Comparison of ENCODE assay signal across 9 mouse cellular contexts in genomic region chr1:44101448-44102225, GRCm38 (mm10). TPM values are rescaled to one million over a fixed set of nuclear protein-coding genes. Genes with fewer than 3 reads are reported as not detected.
DNase-seq lines count a peak whose midpoint lies in the region; ATAC-seq lines count a peak whose summit lies in the region.
"Had no signal": no experiment of that assay in that cellular context is flagged by ENCODE, and none has a peak within 500 bp of the region (broad histone marks: within the 10 kb centered on the region; RNA-seq: fewer than 3 reads in every experiment).

No protein-coding gene starts in this region.

- peak; percentile 67 for ATAC-seq in activated CD4-positive, CD25-positive, alpha-beta regulatory T cell, adult 4 months
- peak; percentile 77 for ATAC-seq in heart, embryonic 14.5 days (ENCODE audit: insufficient number of reproducible peaks, insufficient read depth, low FRiP score, low read depth)

- peak overlapping the region; percentile 76 for H3K9ac ChIP-seq in heart, embryonic 14.5 days (ENCODE audit: low read length)

- H3K36me3 ChIP-seq in heart, embryonic 14.5 days (ENCODE audit: control insufficient read depth, insufficient read depth, low read length): peaks cover 40% of the 10 kb centered on the region

- peak overlapping the region; percentile 69 for H3K4me2 ChIP-seq in heart, embryonic 14.5 days (ENCODE audit: low read length)

- no peaks in the 10 kb centered on the region for H3K27me3 ChIP-seq in heart, embryonic 14.5 days (ENCODE audit: control insufficient read depth, insufficient read depth, low read length)

- peak overlapping the region; percentile 89 to 92 for H3K27ac ChIP-seq in heart, embryonic 14.5 days (replicated peaks in 1 of 2; ENCODE audit: control insufficient read depth in 1 of 2, insufficient read depth in 1 of 2, low read depth in 2 of 2, low read length in 2 of 2)

- WGBS in heart, embryonic 14.5 days: under 1% methylated on average over 55 of the region's 55 CpGs

- H3K4me1 ChIP-seq in heart, embryonic 14.5 days (ENCODE audit: control insufficient read depth in 2 of 2, insufficient read depth in 2 of 2, low read length in 2 of 2): peaks cover 0 to 10% of the 10 kb centered on the region in 2 experiments; a peak in 3 of 4 replicates

- peak; percentile 43 to 59 for DNase-seq in CD8-positive naive resting alpha-beta T cell, adult 2 months (ENCODE audit: low read depth in 2 of 2, low spot score in 2 of 2)
- DNase-seq in embryo, embryonic 11 days: peak; percentile 78
- DNase-seq in kidney, postnatal 25 days: peak; percentile 11 to 39
- peak; percentile 38 for DNase-seq in lung, postnatal 10 days
- peak; percentile 14 for DNase-seq in ovary, postnatal 36 days (ENCODE audit: low spot score)
- DNase-seq in gastrocnemius, postnatal 10 days: no peak

- no peaks in the 10 kb centered on the region for H3K9me3 ChIP-seq in heart, embryonic 14.5 days (ENCODE audit: control insufficient read depth, low read length)

- peak overlapping the region; percentile 71 to 92 for H3K4me3 ChIP-seq in heart, embryonic 14.5 days (ENCODE audit: control insufficient read depth in 1 of 2, insufficient read depth in 1 of 2, low read depth in 1 of 2, low read length in 2 of 2)

RNA-seq across cellular contexts. Expression of gene Tex30, which starts 0.6 kb away (rescaled TPM):
- 10 to 100 TPM; 44.7 to 47.2 TPM for polyA plus RNA-seq in activated CD4-positive, CD25-positive, alpha-beta regulatory T cell, adult 4 months (2017; shearing (Covaris generic))
- 66.1 and 69.7 TPM in 2 replicates for polyA plus RNA-seq in heart, embryonic 14.5 days (2014; fragmentation: Nextera tagmentation; extraction: Ambion mirVana)
- total RNA-seq in gastrocnemius, postnatal 10 days (2021): 1 to 10 TPM; 5.5 to 6.8 TPM

RNA-seq across cellular contexts. Expression of gene Kdelc1, which starts 17.0 kb away (rescaled TPM):
- polyA plus RNA-seq in activated CD4-positive, CD25-positive, alpha-beta regulatory T cell, adult 4 months (2017; shearing (Covaris generic)): 10 to 100 TPM; 13.6 to 13.9 TPM
- 44.6 and 48.8 TPM in 2 replicates for polyA plus RNA-seq in heart, embryonic 14.5 days (2014; fragmentation: Nextera tagmentation; extraction: Ambion mirVana)
- 10 to 100 TPM; 12.3 to 14.3 TPM for total RNA-seq in gastrocnemius, postnatal 10 days (2021)

RNA-seq across cellular contexts. Expression of gene Bivm, which starts 17.1 kb away (rescaled TPM):
- 1 to 10 TPM; 9.0 TPM for polyA plus RNA-seq in activated CD4-positive, CD25-positive, alpha-beta regulatory T cell, adult 4 months (2017; shearing (Covaris generic))
- 12.2 and 15.3 TPM in 2 replicates for polyA plus RNA-seq in heart, embryonic 14.5 days (2014; fragmentation: Nextera tagmentation; extraction: Ambion mirVana)
- total RNA-seq in gastrocnemius, postnatal 10 days (2021): 1 to 10 TPM; 8.1 to 8.8 TPM

RNA-seq across cellular contexts. Expression of gene Gm8251, which starts 39.9 kb away (rescaled TPM):
- polyA plus RNA-seq in activated CD4-positive, CD25-positive, alpha-beta regulatory T cell, adult 4 months (2017; shearing (Covaris generic)): under 1 TPM; 0.17 to 0.29 TPM
- 0.07 TPM in 1 of 2 replicates, not detected in the other for polyA plus RNA-seq in heart, embryonic 14.5 days (2014; fragmentation: Nextera tagmentation; extraction: Ambion mirVana)
- not detected for total RNA-seq in gastrocnemius, postnatal 10 days (2021)
- total RNA-seq: left cerebral cortex, adult 8-10 months had no signal

RNA-seq across cellular contexts. Expression of gene Ercc5, which starts 45.9 kb away (rescaled TPM):
- 10 to 100 TPM; 13.4 to 18.5 TPM for polyA plus RNA-seq in activated CD4-positive, CD25-positive, alpha-beta regulatory T cell, adult 4 months (2017; shearing (Covaris generic))
- 13.7 and 16.4 TPM in 2 replicates for polyA plus RNA-seq in heart, embryonic 14.5 days (2014; fragmentation: Nextera tagmentation; extraction: Ambion mirVana)
- total RNA-seq in gastrocnemius, postnatal 10 days (2021): 10 to 100 TPM; 10.7 to 12.6 TPM
